Mouse (Mus musculus) testis, adult 2 months (tissue): ENCODE data around the gene Slc37a3.

Source experiments
- CTCF ChIP-seq: fragments of 200-500 bp; IDR thresholded peaks from 2 replicates; pipeline ENCODE4 v1.5.1; 2012; ENCODE audit warnings: low read depth, mild to moderate bottlenecking, inconsistent platforms, low read length, moderate library complexity; ENCODE audit not compliant: control insufficient read depth, insufficient read depth, insufficient replicate concordance
- POLR2A ChIP-seq: fragments of 200-500 bp; IDR thresholded peaks from 2 replicates; pipeline ENCODE4 v1.6.1; 2012; ENCODE audit warnings: low read depth, mild to moderate bottlenecking, inconsistent platforms, low read length, moderate library complexity; ENCODE audit not compliant: control insufficient read depth

DNA sequence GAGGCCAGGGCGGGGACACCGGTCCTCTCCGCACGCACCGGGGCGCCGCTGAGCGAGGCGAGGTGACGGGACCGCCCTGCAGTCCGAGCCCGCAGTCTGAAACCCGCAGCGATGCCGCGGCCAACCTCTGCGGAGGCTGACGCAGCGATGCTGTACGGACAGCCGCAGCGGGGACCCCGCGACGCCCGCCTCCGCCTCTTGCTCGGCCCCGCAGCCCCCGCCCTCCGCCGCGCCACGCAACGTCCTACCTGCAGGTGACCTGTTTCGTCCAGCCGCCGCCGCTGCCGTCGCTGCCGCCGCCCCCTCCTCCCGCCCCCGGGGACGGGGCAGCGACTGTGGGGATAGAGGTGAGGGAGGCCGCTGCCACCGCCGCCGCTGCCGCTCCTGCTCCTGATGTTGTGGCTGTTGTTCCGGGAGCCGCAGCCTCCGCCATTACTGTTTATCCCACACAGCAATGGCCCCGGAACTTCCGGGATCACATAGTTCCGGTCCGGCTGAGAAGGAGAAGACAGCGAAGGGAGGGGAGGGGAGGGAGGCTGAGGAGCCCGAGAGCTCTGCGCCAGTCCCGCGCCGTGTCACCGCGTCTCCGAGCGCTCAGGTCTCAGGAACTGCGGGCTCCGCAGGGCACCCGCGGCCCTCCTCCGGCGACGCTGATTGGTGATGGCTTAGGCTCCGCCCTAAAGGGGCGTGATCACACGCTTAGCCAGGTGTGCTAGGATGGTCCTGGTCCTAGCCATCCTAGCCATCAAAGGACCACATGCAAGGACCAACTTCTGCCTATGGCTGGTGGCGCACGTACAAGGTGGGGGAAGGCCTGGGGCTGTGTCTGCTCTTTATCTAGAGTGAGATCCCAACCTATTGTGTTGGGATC is 42.6 kb upstream of the Slc37a3 start, which contains the start of gene Mkrn1:
- peak; percentile 67 for TF ChIP-seq POLR2A
- no peak for TF ChIP-seq CTCF
